26 mouse cellular contexts compared by ENCODE assay signal in the genomic region with DNA sequence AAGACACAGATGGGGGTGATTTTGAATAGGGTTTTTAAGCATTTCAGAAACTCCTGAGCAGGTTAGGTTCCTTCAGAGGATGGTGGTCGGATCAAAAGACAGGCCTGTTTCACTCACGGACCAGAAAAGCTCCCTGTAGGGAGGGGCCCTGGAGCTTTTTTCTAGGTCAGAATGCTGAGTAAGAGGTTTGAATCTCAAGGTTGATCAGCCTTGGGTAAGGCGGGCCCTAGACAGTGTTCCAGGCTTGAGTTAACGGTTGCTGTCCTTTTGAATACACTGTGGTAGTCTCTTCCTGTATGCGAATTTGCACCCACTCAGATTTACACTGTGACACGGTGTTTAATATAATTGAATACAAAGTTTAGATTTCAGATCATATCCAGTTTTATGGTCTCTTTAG.
DNase-seq lines count a peak whose midpoint lies in the region; ATAC-seq and TF ChIP-seq lines count a peak whose summit lies in the region.
"Had no signal": no experiment of that assay in that cellular context is flagged by ENCODE, and none has a peak within 500 bp of the region (broad histone marks: within the 10 kb centered on the region; RNA-seq: fewer than 3 reads in every experiment).

No protein-coding gene starts in this region.

- no peak overlapping the region for H3K4me3 ChIP-seq in intestine, postnatal 0 days (ENCODE audit: low read depth, low read length)
- H3K4me3 ChIP-seq: embryonic facial prominence, embryonic 12.5 days; embryonic facial prominence, embryonic 15.5 days; gastrocnemius, adult 2 months; heart, embryonic 10.5 days; heart, embryonic 13.5 days had no signal

- no peak overlapping the region for H3K27ac ChIP-seq in intestine, postnatal 0 days (ENCODE audit: low read depth, low read length)
- H3K27ac ChIP-seq: embryonic facial prominence, embryonic 12.5 days; embryonic facial prominence, embryonic 15.5 days; gastrocnemius, adult 2 months; heart, embryonic 10.5 days; heart, embryonic 13.5 days; hindbrain, embryonic 14.5 days; hindbrain, postnatal 0 days had no signal

- peak; percentile 14 to 70 for DNase-seq in adrenal gland, adult (ENCODE audit: inconsistent age in 2 of 2, low spot score in 1 of 2)
- no peak for DNase-seq in adrenal gland, adult 18-20 months (ENCODE audit: low spot score in 2 of 2)
- DNase-seq in adrenal gland, postnatal 14 days, result peak; percentile 35
- DNase-seq in adrenal gland, postnatal 25 days, result no peak
- DNase-seq in adrenal gland, postnatal 36 days, result peak; percentile 19 to 30
- DNase-seq: cerebellum, adult 11 months; cerebellum, adult 2 months; cerebellum, adult 9-11 months; cerebellum, postnatal 25 days; forebrain, postnatal 0 days; gastrocnemius, adult 2 months; gastrocnemius, postnatal 14 days; heart, adult 18-20 months; heart, postnatal 14 days; heart, postnatal 4 days; kidney, adult 11 months; kidney, adult 8-10 months had no signal

- no peaks in the 10 kb centered on the region for H3K9me3 ChIP-seq in intestine, postnatal 0 days (ENCODE audit: control insufficient read depth)
- H3K9me3 ChIP-seq: embryonic facial prominence, embryonic 12.5 days; embryonic facial prominence, embryonic 15.5 days; heart, embryonic 10.5 days; heart, embryonic 13.5 days had no signal

- TF ChIP-seq CTCF in intestine, postnatal 0 days (IDR thresholded peaks at IDR 0.05; ENCODE audit: low read depth), result no peak

- no peak for ATAC-seq in intestine, postnatal 0 days
- ATAC-seq: forebrain, embryonic 14.5 days; hindbrain, postnatal 0 days had no signal

- no peak overlapping the region for H3K9ac ChIP-seq in intestine, postnatal 0 days (ENCODE audit: low read depth, low read length)
- H3K9ac ChIP-seq: embryonic facial prominence, embryonic 12.5 days; embryonic facial prominence, embryonic 15.5 days; forebrain, postnatal 0 days; heart, embryonic 13.5 days; hindbrain, embryonic 14.5 days had no signal

- WGBS in intestine, postnatal 0 days, result 78% methylated on average over 6 of the region's 6 CpGs

- H3K36me3 ChIP-seq in intestine, postnatal 0 days (ENCODE audit: control insufficient read depth, insufficient read depth), result no peaks in the 10 kb centered on the region
- H3K36me3 ChIP-seq: embryonic facial prominence, embryonic 12.5 days; embryonic facial prominence, embryonic 15.5 days; heart, embryonic 10.5 days; heart, embryonic 13.5 days had no signal

- H3K4me1 ChIP-seq in intestine, postnatal 0 days (replicated peaks; ENCODE audit: control insufficient read depth, insufficient read depth, low read length), result no peaks in the 10 kb centered on the region
- H3K4me1 ChIP-seq: embryonic facial prominence, embryonic 12.5 days had no signal

- H3K27me3 ChIP-seq in intestine, postnatal 0 days (replicated peaks; ENCODE audit: control insufficient read depth, insufficient read depth, low read length), result no peaks in the 10 kb centered on the region
- H3K27me3 ChIP-seq: CH12.LX; embryonic facial prominence, embryonic 12.5 days; embryonic facial prominence, embryonic 15.5 days; heart, embryonic 13.5 days had no signal

- H3K4me2 ChIP-seq in intestine, postnatal 0 days (replicated peaks; ENCODE audit: low read depth), result no peak overlapping the region
- H3K4me2 ChIP-seq: embryonic facial prominence, embryonic 12.5 days; embryonic facial prominence, embryonic 15.5 days; heart, embryonic 13.5 days; hindbrain, embryonic 14.5 days had no signal

Comparison
In these comparisons a context has a peak if more than half of its experiments do, and no peak if none do; other contexts are left out.
1. DNase-seq: peak in adrenal gland, adult (2 of 2), adrenal gland, postnatal 14 days (single experiment) and adrenal gland, postnatal 36 days (2 of 2); none in adrenal gland, adult 18-20 months (0 of 2) and adrenal gland, postnatal 25 days (single experiment).